Mouse (Mus musculus) kidney, adult 2 months (tissue): Measurements from ENCODE around the gene Gbe1. TPM values are rescaled to one million over a fixed set of nuclear protein-coding genes. Genes with fewer than 3 reads are reported as not detected.
A peak's percentile ranks its signal among the peaks of the same experiment; 100 is the strongest.

Source experiments
- DNase-seq: peaks from one replicate; pipeline ENCODE4 v3.0.0; 2021
- H3K27ac ChIP-seq: fragments of 200-500 bp; 2 replicates; pipeline ENCODE4 v1.5.1; 2012; ENCODE audit warnings: low read depth, low read length, control low read depth, inconsistent platforms; ENCODE audit not compliant: insufficient read depth
- H3K27me3 ChIP-seq: fragments of 200-500 bp; replicated peaks from 2 replicates; pipeline ENCODE4 v1.6.1; 2012; ENCODE audit warnings: mild to moderate bottlenecking, moderate library complexity, low read length, inconsistent platforms; ENCODE audit not compliant: control insufficient read depth, insufficient read depth
- H3K36me3 ChIP-seq: fragments of 200-500 bp; 2 replicates; pipeline ENCODE4 v1.6.1; 2012; ENCODE audit warnings: mild to moderate bottlenecking, moderate library complexity, low read length, inconsistent platforms; ENCODE audit not compliant: control insufficient read depth, insufficient read depth
- H3K4me1 ChIP-seq: fragments of 200-500 bp; 2 replicates; pipeline ENCODE4 v1.6.1; 2011; ENCODE audit warnings: low read length; ENCODE audit not compliant: control insufficient read depth, insufficient read depth
- H3K4me3 ChIP-seq: fragments of 200-500 bp; 2 replicates; pipeline ENCODE4 v1.5.1; 2011; ENCODE audit warnings: mild to moderate bottlenecking, low read depth, low read length, control low read depth; ENCODE audit not compliant: insufficient read depth
- CTCF ChIP-seq: fragments of 200-500 bp; conservative IDR thresholded peaks from 2 replicates; pipeline ENCODE4 v1.5.1; 2011; ENCODE audit warnings: low read depth, mild to moderate bottlenecking, control low read depth, low read length, moderate library complexity, mixed read lengths; ENCODE audit not compliant: insufficient read depth, insufficient read length
- POLR2A ChIP-seq: fragments of 200-500 bp; IDR thresholded peaks from one replicate; pipeline ENCODE4 v1.6.1; 2011; ENCODE audit warnings: low read depth, low read length, control low read depth
- WGBS: fragments of 180-500 bp; shearing (Covaris S2); methylation state at CpG from one replicate; pipeline ENCODE4 v1.1.7; 2018; 5-methylcytosine and 5-hydroxymethylcytosine counted together
- polyA plus RNA-seq: library from polyadenylated mRNA; depleted of rRNA; stranded (reverse); fragments of >200 nt; gene quantifications from 2 replicates; pipeline ENCODE4 v1.2.3, GENCODE M21; 2012

The Gbe1 gene
- polyA plus RNA-seq, 1 experiment = 24.4 TPM

DNA sequence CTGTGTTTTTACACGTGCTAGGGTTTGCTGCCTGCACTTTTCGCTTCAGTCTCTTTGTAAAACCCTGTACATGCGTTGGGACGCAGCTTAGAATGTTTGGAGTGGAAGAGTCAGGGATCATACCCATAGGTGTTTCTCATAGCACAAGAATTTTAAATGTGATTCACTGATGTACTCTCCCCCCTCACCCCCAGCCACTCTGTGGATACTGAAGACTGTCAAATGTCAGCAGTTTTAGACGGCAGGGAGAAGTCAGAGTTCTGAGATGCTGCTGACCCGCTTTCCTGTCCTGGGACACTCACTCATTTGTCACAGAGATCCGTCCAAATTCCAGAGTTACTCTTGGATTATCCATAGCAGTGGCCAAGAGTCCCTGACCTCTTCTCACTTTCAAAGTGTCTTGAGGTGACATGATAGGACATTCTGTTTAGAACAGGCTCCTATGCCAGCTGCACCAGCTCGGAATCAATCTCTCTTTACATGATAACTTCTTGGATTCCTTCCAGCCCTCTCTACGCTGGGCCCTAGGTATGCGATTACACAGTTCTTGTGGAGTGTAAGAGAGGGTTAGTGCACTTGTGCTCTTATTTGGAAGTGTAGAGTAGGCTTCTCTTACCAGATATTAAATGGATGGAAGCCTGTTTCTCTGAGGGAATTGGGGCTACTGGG lies 7.0 kb downstream of the Gbe1 start:
- H3K4me3 ChIP-seq = no peak overlapping the region
- H3K27ac ChIP-seq = no peak overlapping the region
- peak; percentile 22 for DNase-seq
- peaks cover 3% of the 10 kb centered on the region; the same call in 1 of the 2 replicates for H3K4me1 ChIP-seq
- WGBS = 38% methylated on average over 10 of the region's 10 CpGs
- TF ChIP-seq CTCF (no peak), POLR2A (no peak)
- H3K27me3 ChIP-seq = no peaks in the 10 kb centered on the region
- no peaks in the 10 kb centered on the region for H3K36me3 ChIP-seq

DNA sequence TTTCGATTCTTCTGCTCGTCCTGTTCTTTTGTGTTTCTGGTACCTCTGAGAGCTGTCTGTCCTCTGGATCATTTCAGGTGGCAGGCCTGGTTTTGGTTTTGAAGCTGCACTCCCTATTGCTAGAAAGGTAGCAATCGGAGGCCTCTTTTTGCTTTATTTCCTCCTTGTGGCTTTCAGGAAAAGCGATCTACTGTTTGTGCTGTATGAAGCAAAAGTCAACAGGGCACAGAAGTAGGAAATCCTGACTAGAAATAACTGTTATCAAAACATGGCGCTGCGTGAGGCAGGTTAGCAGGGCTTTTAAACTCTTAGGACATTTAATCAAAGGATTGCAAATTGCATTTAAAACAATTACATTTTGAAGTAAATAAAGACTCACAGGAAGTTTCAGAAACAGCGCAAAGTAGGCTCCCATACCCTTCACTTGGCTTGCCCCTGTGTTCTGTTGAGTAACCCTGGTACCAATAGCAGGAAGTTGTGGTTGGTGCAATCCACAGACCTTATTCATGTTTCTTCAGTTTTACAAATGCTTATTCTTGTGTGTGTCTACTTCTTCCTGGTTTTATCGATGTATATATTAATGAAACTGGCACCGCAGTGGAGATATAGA lies 12.7 kb downstream of the Gbe1 start:
- WGBS = 71% methylated on average over 9 of the region's 9 CpGs
- no peaks in the 10 kb centered on the region for H3K36me3 ChIP-seq
- TF ChIP-seq CTCF = no peak
- TF ChIP-seq POLR2A = no peak
- H3K4me3 ChIP-seq = no peak overlapping the region
- H3K27ac ChIP-seq = no peak overlapping the region
- no peak for DNase-seq
- 0 out of 2 replicates have a peak, but pooled peaks cover 3% of the 10 kb centered on the region for H3K4me1 ChIP-seq
- no peaks in the 10 kb centered on the region for H3K27me3 ChIP-seq

GRCm38 (mm10) chr16:70328566-70328965 lies 14.8 kb downstream of the Gbe1 start:
- DNase-seq = no peak
- Histone ChIP-seq H3K27ac (no peak overlapping the region), H3K27me3 (no peaks in the 10 kb centered on the region)

GRCm38 (mm10) chr16:70329036-70329435 lies 15.3 kb downstream of the Gbe1 start:
- DNase-seq = no peak
- Histone ChIP-seq H3K4me3 (no peak overlapping the region), H3K36me3 (no peaks in the 10 kb centered on the region), H3K4me1 (0 out of 2 replicates have a peak, but pooled peaks cover 3% of the 10 kb centered on the region), H3K27me3 (no peaks in the 10 kb centered on the region), H3K27ac (no peak overlapping the region)
- WGBS = 58% methylated on average over 10 of the region's 10 CpGs
- TF ChIP-seq CTCF (no peak), POLR2A (no peak)

More at GRCm38 (mm10) chr16:70328566-70328965, 14.8 kb downstream of the Gbe1 start:
- no peak for TF ChIP-seq POLR2A
- TF ChIP-seq CTCF = no peak
- H3K4me3 ChIP-seq = no peak overlapping the region
- 80% methylated on average over 6 of the region's 6 CpGs for WGBS
- H3K4me1 ChIP-seq = 0 out of 2 replicates have a peak, but pooled peaks cover 3% of the 10 kb centered on the region
- no peaks in the 10 kb centered on the region for H3K36me3 ChIP-seq

DNA sequence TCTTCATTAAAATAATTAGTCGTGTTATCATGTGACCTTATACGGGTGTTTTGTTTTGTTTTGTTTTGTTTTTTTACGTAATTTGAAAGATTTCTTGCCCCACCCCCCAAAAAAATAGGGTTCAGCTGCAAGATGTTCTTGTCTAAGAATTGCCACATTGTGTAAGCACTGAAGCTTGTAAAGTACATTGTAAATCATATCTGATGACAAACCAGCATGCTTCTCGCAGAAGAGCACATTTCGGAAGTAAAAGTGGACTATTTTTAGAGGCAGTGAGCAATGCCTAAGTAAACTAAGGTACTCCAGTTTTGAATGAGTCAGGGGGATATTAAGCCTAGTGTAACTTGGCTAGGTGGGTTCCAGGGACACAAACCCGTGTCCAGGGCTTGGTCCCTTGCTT lies 15.7 kb downstream of the Gbe1 start:
- 36% methylated on average over 6 of the region's 6 CpGs for WGBS
- Histone ChIP-seq H3K27ac (no peak overlapping the region), H3K36me3 (no peaks in the 10 kb centered on the region), H3K4me1 (0 out of 2 replicates have a peak, but pooled peaks cover 3% of the 10 kb centered on the region), H3K27me3 (no peaks in the 10 kb centered on the region), H3K4me3 (no peak overlapping the region)
- TF ChIP-seq CTCF (no peak), POLR2A (no peak)
- peak; percentile 24 for DNase-seq

DNA sequence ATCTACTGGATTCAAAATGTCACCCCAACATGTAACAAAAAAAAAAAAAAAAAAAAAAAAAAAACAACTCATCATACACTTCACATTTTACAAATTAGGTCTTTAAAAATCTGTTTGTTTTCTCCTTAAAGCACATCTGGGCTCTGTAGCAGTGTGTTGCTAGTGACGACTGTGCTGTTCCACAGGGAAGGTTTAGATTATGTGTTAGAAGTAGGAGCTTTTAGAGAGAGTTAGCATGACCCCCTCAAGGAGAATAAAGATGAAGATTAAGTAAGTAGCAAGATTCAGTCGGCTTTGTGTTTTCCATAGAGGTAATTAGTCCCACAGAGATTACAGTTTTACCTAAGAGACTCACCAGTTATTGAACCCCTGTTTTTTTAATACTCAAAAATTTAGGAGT lies 16.3 kb downstream of the Gbe1 start:
- TF ChIP-seq POLR2A (no peak), CTCF (no peak)
- no peak for DNase-seq

DNA sequence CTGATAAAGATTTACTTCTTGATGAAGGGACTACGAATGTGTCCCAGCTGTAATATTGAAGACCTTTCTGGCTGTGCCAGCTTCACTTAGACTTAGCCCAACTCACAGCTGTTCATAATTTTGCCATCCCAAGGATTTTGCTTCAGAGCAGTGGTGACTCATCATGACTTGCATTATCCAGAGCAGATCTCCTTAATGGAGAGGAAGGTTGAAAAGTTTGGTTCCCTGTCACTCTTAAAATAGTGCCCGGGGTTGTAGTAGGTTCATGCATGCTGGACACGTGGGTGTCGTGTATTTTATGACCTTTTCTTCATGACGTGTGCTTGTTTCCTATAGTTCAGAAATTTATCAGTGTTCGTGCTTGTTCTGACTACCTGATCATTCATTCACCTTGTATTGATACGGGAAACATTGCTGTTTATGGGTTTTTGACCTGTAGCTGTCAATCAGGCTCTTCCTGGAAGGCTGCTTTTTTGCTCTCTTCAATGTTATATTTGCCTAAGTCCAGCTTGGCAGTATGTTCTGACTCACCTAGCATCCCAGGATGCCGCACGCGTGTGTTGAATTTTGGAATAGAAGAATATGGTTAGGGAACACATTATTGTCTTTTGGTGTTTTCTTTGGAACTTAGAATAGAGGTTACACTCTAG lies 17.0 kb downstream of the Gbe1 start:
- TF ChIP-seq POLR2A (no peak), CTCF (no peak)
- 91% methylated on average over 10 of the region's 10 CpGs for WGBS
- DNase-seq = no peak
- Histone ChIP-seq H3K27me3 (no peaks in the 10 kb centered on the region), H3K4me3 (no peak overlapping the region), H3K4me1 (0 out of 2 replicates have a peak, but pooled peaks cover 3% of the 10 kb centered on the region), H3K27ac (no peak overlapping the region), H3K36me3 (no peaks in the 10 kb centered on the region)

More for the DNA sequence above, 16.3 kb downstream of the Gbe1 start:
- Histone ChIP-seq H3K36me3 (no peaks in the 10 kb centered on the region), H3K27ac (no peak overlapping the region), H3K27me3 (no peaks in the 10 kb centered on the region), H3K4me3 (no peak overlapping the region), H3K4me1 (0 out of 2 replicates have a peak, but pooled peaks cover 3% of the 10 kb centered on the region)
- WGBS = 84% methylated on average over 2 of the region's 2 CpGs
